Mouse (Mus musculus) heart, postnatal 10 days (tissue): Measurements from ENCODE around the gene Mlph. TPM values are rescaled to one million over a fixed set of nuclear protein-coding genes. Genes with fewer than 3 reads are reported as not detected.

Experiments
- DNase-seq, 2 experiments: peaks; one replicate each; pipeline ENCODE4 v3.0.0; 2021
- intact Hi-C: fragments of 180-260 bp; cut with DNase I; formaldehyde crosslinking; loops from one replicate; pipeline ENCODE4 v1.15.1; 2025
- total RNA-seq, 2 experiments: library from RNA; stranded (reverse); gene quantifications; 2 replicates each; pipeline ENCODE4 v1.2.3; 2021

Gene Mlph
- under 1 TPM; 0.45 to 0.86 TPM for total RNA-seq

DNA sequence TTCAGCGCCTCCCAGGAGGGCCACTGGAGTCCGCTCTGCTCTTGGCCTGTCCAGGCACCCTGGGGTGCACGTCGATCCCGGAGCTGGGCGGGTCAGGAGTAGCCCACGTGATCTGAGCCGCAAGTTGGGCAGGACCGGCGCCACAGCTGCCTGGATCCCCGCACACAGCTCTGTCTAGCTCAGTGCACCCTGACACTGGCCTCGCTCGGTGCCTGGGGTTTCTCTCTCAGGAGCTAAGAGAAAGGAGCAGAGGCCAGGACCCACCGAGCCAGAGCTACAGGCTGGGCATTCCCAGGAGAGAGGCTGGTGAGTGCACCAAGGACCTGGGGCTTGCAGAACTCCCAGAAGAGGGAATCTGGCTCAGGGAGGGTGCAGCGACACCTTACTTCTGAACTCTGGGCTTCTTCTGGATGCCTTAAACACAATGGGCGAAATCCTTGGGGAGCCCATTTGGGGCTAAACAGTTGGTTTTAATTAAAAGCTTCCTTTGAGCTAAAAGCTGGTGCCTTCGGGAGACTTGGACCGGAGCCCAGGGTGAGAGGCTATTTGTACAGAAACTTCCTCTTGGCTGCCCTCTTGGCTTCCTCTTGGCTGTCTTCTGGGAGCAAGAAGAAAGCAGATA lies at the start of gene Mlph:
Gene Mlph, plus strand, starts transcription at position 138 of the 622 bp plus-strand sequence.
- peak; percentile 34 to 50 for DNase-seq
- intact Hi-C loops: no loop called here

DNA sequence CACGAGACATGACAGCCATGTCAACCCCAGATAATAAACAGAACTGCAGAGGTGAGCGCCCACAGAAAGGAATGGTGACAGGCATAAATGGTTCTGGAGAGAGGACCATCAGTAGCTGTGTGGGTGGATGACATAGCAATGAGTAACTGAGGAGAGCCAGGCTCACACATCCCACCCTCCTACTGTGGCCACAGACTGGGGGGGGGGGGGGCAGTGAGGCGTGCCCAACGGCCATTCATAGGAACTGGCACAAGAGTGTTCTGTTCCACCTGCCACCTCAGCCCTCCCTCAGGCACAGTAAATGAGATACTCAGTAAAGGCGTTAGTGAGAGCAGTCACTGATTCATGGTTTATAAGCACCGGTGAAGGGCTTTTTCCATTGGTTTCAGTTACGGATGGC lies 48.2 kb upstream of the Mlph start:
- intact Hi-C loops: no loop called here
- no peak for DNase-seq

DNA sequence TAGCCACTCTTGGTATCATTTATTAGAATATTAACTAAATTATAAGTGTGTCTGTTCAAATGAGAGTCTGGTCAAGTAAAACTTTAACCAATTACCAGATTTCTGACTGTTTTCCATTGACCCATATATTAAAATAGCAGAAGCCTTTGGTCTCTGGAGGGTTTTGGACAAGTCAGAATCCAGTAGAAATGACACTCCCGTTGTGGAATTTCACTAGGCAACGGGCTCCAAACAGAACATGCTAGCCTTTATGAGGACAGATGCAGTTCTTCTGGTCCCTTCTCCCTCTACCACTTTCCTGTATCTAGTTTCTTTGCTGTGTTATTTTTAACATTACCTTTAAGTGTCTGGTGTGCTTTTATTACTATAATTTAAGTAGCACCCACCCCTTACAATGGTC lies 44.3 kb upstream of the Mlph start:
- DNase-seq: peak; percentile 27 to 33

DNA sequence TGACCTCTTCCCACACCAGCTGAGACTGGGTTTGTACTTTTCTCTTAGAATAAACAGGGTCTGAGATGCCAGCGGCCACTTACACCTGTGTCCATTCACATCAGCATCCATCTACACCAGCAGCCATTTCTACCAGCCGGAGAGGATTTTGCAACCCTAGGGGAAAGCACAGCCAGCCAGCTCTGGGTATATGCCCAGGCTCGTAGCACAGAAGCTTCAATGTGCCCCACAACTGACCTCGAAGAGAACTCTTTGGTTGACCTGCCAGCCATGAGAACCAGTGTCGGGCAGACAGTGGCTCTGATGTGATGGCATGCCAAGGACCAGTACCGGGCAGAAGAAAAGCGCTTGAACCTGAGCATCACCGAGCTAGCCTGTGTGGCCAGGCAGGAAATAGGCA lies 39.5 kb upstream of the Mlph start:
- intact Hi-C loops: no loop called here
- DNase-seq: no peak

More for the DNA sequence above, 44.3 kb upstream of the Mlph start:
- intact Hi-C loops: no loop called here

DNA sequence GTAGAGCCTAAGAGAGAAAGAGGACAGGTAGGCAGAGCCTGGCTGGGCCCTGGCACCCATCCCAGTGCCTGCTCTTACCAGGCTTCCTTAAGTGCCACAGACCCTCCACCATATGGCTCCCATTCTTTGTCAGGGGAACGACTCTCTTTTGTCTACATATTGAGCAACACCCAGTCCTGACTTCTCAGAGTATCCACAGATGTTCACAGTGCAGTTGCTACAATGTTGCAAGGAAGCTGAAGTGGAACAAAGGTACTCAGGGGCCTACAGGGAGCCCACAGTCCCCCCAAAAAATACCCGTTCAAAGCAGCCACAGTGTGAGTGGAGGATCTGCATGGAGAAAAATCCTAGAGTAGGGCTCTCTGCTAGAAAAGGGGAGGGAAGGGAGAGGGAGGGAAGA lies 38.9 kb upstream of the Mlph start:
- no peak for DNase-seq
- intact Hi-C loops: no loop called here

DNA sequence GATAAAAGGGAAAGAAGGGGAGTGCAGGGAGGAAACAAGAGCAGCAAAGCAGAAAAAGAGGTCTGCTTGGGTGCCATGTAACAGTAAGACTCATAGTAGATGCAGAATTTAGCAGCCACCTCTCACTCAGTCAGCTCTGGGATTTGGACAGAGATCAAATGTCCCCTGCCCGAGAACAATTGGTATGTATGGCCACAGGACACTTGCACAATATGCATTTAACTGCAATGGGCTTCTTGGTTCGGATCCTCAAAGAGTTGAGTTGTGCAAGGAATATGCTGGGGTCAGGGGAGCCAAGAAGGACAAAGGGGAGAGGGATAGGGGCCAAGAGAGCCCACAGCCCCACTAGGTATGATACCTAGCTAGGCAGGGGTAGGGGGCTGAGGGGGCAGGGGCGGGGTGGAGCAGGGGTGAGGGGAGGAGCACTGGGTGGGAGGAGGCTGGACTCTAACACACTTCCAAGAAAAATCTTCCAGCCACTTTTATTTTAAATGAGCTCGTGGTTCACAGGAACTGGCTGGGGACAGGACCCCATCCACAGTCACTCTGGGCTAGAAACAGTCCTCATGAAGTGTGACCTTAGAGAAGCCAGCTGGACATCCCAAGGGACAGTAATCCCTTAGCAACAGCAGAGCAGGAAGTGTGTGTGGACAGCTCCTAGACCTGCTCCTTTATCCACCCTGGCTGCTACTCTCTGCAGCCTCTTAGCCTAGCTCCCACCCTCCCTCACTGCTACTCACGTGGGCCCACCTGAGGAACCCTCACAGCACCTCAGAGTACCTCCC lies 38.2 kb upstream of the Mlph start:
- intact Hi-C loops: no loop called here

DNA sequence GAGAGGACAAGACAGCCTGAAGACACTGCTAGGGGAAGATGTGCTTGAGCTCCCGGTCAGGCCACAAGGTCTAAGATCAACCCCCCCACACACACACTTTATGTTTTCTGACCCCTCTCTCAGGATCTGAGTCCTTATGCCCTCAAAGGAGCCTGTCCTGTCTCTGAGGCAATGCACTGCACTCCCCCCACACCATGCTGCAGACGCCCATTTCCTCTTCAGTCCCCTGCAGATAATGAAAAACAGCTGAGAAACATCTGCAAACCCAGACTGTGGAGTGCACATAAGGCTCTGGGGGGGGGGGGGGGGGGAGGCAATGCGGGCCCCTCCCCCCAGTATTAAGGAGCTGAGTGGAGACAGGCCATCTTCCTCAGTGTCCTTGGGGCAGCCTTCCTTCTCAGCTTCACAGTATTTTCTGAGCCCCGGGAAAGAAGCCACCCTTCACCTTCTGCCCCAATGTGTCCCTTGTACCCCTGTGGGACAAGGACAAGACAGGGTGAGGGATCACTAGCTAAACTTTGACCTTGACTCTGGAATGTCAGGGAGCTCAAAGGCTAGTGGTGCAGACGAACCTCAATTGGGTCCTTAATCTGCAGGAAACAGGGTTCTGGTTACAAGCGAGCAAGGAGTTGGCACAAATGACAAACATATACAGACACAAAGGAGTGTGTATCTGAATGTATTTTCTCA lies 29.0 kb upstream of the Mlph start:
- DNase-seq: no peak
- intact Hi-C loops: no loop called here

More for the DNA sequence above, 38.2 kb upstream of the Mlph start:
- no peak for DNase-seq

DNA sequence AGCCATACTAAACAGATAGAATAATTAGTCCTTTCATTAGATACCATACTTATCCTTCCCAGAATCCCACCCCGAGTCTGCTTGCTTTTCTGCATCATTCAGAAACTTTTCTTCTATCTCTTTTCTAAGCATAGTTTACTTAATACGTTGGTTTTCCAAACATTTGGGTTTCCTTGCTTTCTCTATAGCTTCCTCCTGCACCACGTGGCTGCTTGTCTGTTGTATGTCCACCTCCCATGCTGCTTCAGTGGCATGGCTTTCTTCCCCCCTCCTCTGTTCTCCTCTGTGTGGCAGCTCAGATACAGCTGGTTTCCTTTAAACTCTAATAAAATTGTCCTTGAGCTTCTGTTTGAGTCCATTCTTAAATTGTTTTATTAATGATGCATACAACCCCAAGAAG lies 20.4 kb upstream of the Mlph start:
- intact Hi-C loops: no loop called here

DNA sequence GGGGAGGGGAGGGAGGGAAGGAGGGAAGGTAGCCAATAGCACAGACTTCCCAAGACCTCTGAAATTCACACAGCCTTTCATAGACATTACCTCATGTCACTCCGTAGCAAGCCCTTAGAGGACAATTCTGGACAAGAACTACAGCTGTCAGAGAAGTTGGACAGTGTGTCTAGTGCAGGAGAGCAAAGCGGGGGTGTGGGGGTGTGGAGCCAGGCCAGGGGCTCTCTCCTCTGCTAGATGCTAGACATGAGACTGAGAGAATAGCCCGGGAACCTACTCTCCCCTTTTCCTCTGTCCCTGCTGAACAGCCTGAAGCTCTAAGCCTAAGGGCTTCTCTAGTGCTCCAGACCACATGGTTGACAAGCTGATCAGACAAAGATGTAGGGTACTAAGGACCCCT lies 19.9 kb upstream of the Mlph start:
- DNase-seq: peak; percentile 54 to 64
- intact Hi-C loops: no loop called here

More for the DNA sequence above, 20.4 kb upstream of the Mlph start:
- no peak for DNase-seq

DNA sequence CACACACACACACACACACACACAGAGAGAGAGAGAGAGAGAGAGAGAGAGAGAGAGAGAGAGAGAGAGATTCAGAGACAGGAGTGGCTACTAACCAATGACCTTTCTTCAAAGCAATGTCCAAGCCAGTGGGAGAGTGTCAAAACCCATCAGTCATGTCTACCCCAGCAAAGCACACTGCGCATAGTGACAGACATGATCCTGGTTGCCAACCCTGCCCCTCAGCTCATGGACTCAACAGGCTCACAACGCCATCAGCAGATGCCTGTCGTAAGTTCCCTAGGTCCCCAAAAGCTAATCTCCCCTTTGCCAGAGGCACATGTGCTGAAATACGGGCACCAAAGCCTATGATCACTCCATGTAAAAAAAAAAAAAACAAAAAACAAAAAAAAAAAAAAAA lies 18.6 kb upstream of the Mlph start:
- no peak for DNase-seq
- intact Hi-C loops: no loop called here

DNA sequence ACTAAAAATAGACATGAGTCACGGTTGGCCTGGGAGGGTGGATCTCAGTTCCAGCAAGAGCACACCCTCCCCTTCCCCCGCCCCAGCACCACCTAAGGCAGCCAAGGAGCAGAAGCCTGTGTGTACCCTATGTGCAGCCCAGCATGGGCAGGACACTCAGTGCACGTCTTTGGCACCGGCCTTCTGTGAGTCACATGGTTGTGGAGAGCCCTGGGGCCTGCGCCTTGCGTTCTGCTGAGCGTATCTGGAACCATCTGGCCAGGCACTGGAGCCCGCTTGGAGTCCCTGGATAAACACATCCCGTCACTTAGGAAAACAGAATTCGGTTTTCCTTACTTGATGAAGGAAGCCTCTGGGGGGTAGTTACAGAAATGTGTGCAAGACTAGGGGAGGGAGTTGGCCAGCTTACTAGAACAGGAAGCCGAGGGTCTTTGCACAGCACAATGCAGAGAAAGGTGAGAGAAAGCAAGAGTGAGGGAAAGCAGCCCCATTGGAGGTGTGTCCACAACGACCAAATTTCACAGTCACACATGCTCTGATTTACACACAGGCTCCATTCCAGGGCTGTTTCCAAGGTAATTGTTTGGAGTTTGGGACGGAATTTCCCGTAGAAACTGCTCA lies 18.0 kb upstream of the Mlph start:
- DNase-seq: peak; percentile 70 to 80
- intact Hi-C loops: no loop called here

DNA sequence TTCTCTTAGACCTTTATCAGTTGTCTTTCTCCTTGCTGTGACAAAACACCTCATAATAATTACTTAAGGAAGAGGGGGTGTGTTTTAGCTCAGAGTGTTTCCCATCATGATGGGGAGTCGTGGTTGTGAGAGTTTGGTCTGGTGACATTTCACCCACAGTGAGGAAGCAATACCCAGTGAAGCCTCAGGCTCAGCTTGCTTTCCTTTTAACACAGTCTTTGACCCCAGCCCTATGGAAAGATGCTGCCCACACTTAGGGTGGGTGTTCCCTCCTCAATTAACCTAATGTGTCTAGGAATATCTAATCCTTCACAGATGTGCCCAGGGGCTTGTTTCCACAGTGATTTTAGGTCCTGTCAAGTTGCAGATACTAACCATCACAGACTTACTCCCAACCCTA lies 16.9 kb upstream of the Mlph start:
- no peak for DNase-seq
- intact Hi-C loops: no loop called here

DNA sequence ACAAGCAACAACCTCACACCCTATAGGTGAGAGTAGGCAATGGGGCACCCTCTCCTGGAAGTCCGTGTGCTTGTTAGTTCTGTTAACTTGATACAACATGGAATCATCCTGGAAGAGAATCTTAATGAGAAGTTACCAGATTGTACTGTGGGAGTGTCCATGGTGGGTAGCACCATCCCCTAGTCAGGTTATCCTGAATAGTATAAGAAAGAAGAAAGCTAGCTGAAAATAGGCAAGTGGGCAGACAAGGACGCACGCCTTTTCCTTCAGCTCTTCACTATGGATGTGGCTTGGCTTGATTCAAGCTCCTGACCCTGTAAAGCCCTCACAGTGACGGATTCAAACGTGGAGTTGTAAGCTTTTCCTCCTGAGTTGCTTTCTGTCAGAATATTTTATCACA lies 15.1 kb upstream of the Mlph start:
- no peak for DNase-seq
- intact Hi-C loops: no loop called here

DNA sequence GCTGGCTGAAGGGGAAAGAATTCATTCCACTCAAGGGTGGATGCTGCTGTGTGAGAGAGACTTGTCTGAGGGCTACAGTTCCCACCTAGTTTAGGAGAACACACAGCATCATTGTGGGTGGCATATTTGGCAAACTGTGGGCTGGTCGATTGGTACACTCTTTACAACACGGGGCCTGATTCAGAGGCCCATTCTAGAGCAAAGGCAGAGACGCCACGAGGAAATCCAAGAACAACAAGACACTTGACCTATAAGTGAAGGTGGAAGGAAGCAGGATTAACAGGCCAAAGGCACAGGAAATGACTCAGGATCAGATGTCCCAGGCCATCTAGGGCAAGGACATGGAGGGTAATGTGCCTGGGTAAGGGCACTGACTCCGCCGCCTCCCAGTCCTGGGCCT lies 14.5 kb upstream of the Mlph start:
- DNase-seq: peak in 1 of 2 experiments; percentile 35
- intact Hi-C loops: no loop called here

DNA sequence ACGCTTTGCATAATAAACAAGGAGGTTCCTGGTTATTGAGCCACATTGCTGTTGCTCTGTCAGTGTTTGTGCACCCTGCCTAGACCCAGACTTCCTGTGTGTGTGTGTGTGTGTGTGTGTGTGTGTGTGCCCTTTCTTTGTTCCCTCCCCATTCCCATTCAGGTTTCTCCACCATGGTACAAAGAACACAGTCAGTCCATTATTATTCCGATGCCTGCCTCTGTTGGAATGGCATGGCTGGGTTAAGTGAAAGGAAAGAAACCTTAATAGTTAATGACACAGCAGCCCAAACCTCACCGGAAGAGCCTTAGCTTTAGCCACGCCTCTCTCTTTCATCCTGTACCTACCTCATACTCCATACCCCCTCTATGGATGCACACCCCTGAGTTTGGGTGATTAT lies 13.6 kb upstream of the Mlph start:
- no peak for DNase-seq
- intact Hi-C loops: no loop called here

DNA sequence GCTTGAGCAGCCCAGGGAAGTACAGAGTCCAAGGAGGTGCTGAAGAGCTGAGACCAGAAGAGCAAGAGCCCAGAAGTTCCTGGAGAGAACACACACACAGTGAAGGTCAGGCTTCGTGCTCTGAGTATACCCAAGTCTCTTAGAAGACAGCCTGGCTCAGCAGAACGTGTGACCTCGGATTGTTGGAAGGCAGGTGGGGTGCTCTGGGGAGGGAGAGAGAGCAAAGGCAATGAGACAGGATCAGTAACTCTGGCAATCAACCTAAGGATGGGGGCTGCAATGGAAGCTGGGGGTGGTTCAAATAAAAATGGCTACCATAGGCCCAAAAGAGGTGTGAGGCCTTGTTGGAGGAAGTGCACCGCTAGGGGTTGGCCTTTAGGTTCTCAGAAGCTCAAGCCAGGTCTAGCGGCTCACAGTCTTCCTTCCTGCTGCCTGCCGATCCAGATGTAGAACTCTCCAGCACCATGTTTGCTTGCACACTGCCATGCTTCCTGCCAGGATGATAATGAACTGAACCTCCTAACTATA lies 13.1 kb upstream of the Mlph start:
- DNase-seq: no peak
- intact Hi-C loops: no loop called here

DNA sequence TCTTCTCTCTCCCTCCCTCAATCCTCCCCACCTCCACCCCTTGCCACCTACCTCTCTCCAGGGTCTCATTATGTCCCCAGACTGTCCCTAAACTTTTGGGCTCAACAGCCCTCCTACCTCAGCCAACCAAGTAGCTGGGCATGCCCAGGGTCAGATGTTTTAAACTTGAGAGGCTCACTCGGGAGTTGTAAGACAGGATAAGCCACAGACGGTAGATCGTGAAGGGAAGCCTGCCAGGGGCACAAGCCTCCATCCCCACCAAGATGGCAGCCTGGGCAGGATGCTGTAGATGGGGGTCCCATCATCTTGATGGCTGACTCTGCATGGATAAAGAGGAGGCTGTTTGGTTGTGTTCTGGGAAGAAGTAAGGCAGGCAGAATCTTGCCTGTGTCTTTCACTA lies 12.1 kb upstream of the Mlph start:
- no peak for DNase-seq
- intact Hi-C loops: no loop called here

DNA sequence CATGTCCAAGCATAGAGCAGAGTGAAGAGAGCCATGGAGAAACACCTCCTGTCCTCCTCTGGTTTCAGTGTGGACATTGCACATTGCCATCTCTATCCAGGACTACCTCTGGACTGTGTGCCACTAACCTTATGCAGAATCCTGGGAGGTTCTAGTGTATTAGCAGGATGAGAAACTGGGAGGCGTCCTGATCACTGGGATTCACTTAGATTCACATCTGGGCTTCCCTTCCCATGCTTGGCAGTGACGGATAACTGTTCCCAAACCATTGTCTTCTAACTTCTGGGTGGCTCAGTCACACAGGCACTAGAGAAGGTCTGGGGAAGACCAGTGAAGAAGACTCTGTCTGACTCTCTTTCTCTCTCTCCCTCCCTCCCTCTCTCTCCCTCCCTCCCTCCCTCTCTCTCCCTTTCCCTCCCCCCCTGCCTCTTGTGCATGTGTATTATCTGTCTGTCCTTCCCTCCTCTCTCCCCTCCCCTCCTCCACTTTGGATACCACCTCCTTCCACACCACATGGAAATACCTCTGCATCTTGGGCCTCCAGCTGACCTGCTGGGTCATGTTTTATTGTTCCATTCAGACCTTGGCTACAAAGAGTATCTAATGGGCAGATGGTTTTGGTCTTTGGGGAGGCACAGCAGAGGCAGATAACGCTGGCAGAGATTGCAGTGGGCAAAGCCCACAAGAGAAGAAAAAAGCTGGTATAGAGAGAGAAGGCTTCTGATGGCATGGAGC lies 11.5 kb upstream of the Mlph start:
- intact Hi-C loops: no loop called here
- DNase-seq: no peak

DNA sequence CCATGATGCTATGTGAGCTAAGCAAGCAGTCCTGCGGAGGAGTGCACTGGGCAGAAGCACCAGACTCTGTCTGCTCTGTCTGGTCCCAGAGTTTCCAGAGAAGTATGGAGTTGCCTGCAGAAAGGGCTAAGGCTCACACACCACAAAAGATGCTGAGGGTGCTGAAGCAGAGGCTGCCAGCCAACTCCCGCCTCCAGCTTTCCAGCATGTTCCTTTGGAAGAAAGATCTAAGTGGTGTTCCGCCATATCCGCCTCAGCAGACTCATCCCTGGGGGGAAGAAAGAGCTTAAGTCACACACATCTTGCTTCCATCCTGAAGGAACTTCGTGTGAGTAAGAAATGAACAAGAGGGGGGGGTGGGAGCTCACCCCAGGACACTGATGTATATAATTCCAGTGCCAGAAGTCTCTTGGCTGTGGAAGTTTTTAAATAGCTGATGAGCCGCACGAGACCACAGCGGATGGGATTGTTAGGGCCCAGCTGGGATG lies 10.9 kb upstream of the Mlph start:
- DNase-seq: peak; percentile 66 to 76
- intact Hi-C loops: loop anchor here (2.0 kb wide), 1 partner anchor 253 kb away; no protein-coding TSS in a partner anchor

DNA sequence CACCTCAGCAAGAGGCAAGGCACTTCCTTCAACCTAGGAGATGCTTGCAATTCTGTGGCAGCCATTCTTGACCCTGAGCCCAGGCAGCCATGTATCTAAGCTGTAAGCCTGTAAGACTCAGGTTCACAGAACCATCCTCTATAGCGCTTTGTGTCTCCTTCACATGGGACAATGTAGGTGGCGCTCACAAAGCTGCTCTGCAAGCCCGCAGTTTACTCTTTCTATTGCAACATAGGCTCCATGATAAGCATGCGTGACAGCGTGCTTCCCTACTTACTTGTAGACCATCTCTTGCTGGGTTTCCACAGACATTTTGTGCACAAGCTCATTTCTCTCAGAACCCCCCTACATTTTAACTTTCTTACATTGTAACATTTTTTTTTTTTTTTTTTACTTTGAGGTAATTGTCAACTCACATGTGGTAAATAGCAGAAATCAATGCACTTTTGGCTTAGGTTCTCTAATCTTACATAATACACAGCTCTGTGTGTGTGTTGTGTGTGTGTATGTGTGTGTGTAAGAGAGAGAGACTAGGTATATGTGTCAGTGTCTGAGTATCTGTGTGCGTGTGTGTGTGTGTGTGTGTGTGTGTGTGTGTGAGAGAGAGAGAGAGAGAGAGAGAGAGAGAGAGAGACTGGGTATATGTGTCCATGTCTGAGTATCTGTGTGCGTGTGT lies 10.0 kb upstream of the Mlph start:
- intact Hi-C loops: loop anchor here (2.0 kb wide), 1 partner anchor 254 kb away; no protein-coding TSS in a partner anchor

More for the DNA sequence above, 10.0 kb upstream of the Mlph start:
- DNase-seq: no peak
